Mouse (Mus musculus): ENCODE results near the gene Rassf8. TPM values are rescaled to one million over a fixed set of nuclear protein-coding genes. Genes with fewer than 3 reads are reported as not detected.

Gene Rassf8
- polyA plus RNA-seq, 1 experiment: 6.3 TPM

GRCm38 (mm10) chr6:145757346-145757745 lies 10.8 kb downstream of the Rassf8 start:
- Histone ChIP-seq H3K27me3 (ENCODE audit: control insufficient read depth, insufficient read depth, insufficient read length) (no peaks in the 10 kb centered on the region), H3K79me2 (ENCODE audit: control insufficient read depth, insufficient read depth) (peaks cover 3% of the 10 kb centered on the region), H3K4me3 (no peak overlapping the region), H3ac (ENCODE audit: control insufficient read depth, insufficient read length) (no peak overlapping the region), H3K4me2 (ENCODE audit: low read depth) (no peak overlapping the region), H3K36me3 (ENCODE audit: control insufficient read depth, insufficient read depth) (no peaks in the 10 kb centered on the region)
- no peak for TF ChIP-seq USF1 (IDR thresholded peaks at IDR 0.05; ENCODE audit: low read depth)
- no peak for TF ChIP-seq CEBPB (IDR thresholded peaks at IDR 0.05; ENCODE audit: insufficient read depth, poor library complexity, severe bottlenecking)
- no peak for TF ChIP-seq TCF3 (IDR thresholded peaks at IDR 0.05; ENCODE audit: insufficient read length, low read depth)
- no peak for TF ChIP-seq MAX (IDR thresholded peaks at IDR 0.05; ENCODE audit: low read depth)
- no peak for TF ChIP-seq MYOG (IDR thresholded peaks at IDR 0.05; ENCODE audit: control insufficient read depth in 1 of 3, insufficient read depth in 1 of 3, insufficient read length in 2 of 3, low read depth in 2 of 3)
- TF ChIP-seq POLR2A (IDR thresholded peaks at IDR 0.05; ENCODE audit: insufficient read length, low read depth): no peak
- TF ChIP-seq REST (IDR thresholded peaks at IDR 0.05; ENCODE audit: insufficient read depth, insufficient read length): no peak
- TF ChIP-seq POLR2AphosphoS2 (IDR thresholded peaks at IDR 0.05; ENCODE audit: insufficient read length, low read depth): no peak
- TF ChIP-seq MYOD1 (IDR thresholded peaks at IDR 0.05; ENCODE audit: control insufficient read depth in 1 of 3, insufficient read length in 2 of 3, low read depth in 2 of 3): no peak
- no peak for TF ChIP-seq E2F4 (IDR thresholded peaks at IDR 0.05; ENCODE audit: insufficient read depth)

GRCm38 (mm10) chr6:145758685-145759084 lies 12.1 kb downstream of the Rassf8 start:
- no peak overlapping the region for H3ac ChIP-seq (ENCODE audit: control insufficient read depth, insufficient read length)
- H3K79me2 ChIP-seq (ENCODE audit: control insufficient read depth, insufficient read depth): no peaks in the 10 kb centered on the region
- H3K27me3 ChIP-seq (ENCODE audit: control insufficient read depth, insufficient read depth, insufficient read length): no peaks in the 10 kb centered on the region
- no peak overlapping the region for H3K4me2 ChIP-seq (ENCODE audit: low read depth)
- no peak for TF ChIP-seq POLR2A (IDR thresholded peaks at IDR 0.05; ENCODE audit: insufficient read length, low read depth)
- no peak for TF ChIP-seq USF1 (IDR thresholded peaks at IDR 0.05; ENCODE audit: low read depth)
- no peak for TF ChIP-seq MYOD1 (IDR thresholded peaks at IDR 0.05; ENCODE audit: control insufficient read depth in 1 of 3, insufficient read length in 2 of 3, low read depth in 2 of 3)
- no peak for TF ChIP-seq TCF12 (IDR thresholded peaks at IDR 0.05; ENCODE audit: insufficient read depth, poor library complexity, severe bottlenecking)
- TF ChIP-seq POLR2AphosphoS2 (IDR thresholded peaks at IDR 0.05; ENCODE audit: insufficient read length, low read depth): no peak
- TF ChIP-seq E2F4 (IDR thresholded peaks at IDR 0.05; ENCODE audit: insufficient read depth): no peak
- TF ChIP-seq SRF (IDR thresholded peaks at IDR 0.05; ENCODE audit: control insufficient read depth, insufficient read length, low read depth): no peak
- no peak for TF ChIP-seq REST (IDR thresholded peaks at IDR 0.05; ENCODE audit: insufficient read depth, insufficient read length)
- TF ChIP-seq MAX (IDR thresholded peaks at IDR 0.05; ENCODE audit: low read depth): no peak
- no peak for TF ChIP-seq TCF3 (IDR thresholded peaks at IDR 0.05; ENCODE audit: insufficient read length, low read depth)
- TF ChIP-seq CEBPB (IDR thresholded peaks at IDR 0.05; ENCODE audit: insufficient read depth, poor library complexity, severe bottlenecking): no peak
- no peak for TF ChIP-seq MYOG (IDR thresholded peaks at IDR 0.05; ENCODE audit: control insufficient read depth in 1 of 3, insufficient read depth in 1 of 3, insufficient read length in 2 of 3, low read depth in 2 of 3)
- no peaks in the 10 kb centered on the region for H3K36me3 ChIP-seq (ENCODE audit: control insufficient read depth, insufficient read depth)
- H3K4me3 ChIP-seq: no peak overlapping the region

- H3K27me3 ChIP-seq (ENCODE audit: control insufficient read depth, insufficient read depth, insufficient read length): no peaks in the 10 kb centered on the region
- H3ac ChIP-seq (ENCODE audit: control insufficient read depth, insufficient read length): no peak overlapping the region
- no peak for TF ChIP-seq USF1 (IDR thresholded peaks at IDR 0.05; ENCODE audit: low read depth)
- no peaks in the 10 kb centered on the region for H3K79me2 ChIP-seq (ENCODE audit: control insufficient read depth, insufficient read depth)
- no peak overlapping the region for H3K4me3 ChIP-seq
- H3K36me3 ChIP-seq (ENCODE audit: control insufficient read depth, insufficient read depth): no peaks in the 10 kb centered on the region
- no peak overlapping the region for H3K4me2 ChIP-seq (ENCODE audit: low read depth)
Observed at GRCm38 (mm10) chr6:145759432-145759831, 12.9 kb downstream of the Rassf8 start.

GRCm38 (mm10) chr6:145760246-145761016 lies 13.9 kb downstream of the Rassf8 start:
- TF ChIP-seq MYOG (IDR thresholded peaks at IDR 0.05; ENCODE audit: control insufficient read depth in 1 of 3, insufficient read depth in 1 of 3, insufficient read length in 2 of 3, low read depth in 2 of 3): no peak
- no peak for TF ChIP-seq TCF12 (IDR thresholded peaks at IDR 0.05; ENCODE audit: insufficient read depth, poor library complexity, severe bottlenecking)
- no peak for TF ChIP-seq MYOD1 (IDR thresholded peaks at IDR 0.05; ENCODE audit: control insufficient read depth in 1 of 3, insufficient read length in 2 of 3, low read depth in 2 of 3)
- TF ChIP-seq POLR2AphosphoS2 (IDR thresholded peaks at IDR 0.05; ENCODE audit: insufficient read length, low read depth): no peak
- no peak for TF ChIP-seq CEBPB (IDR thresholded peaks at IDR 0.05; ENCODE audit: insufficient read depth, poor library complexity, severe bottlenecking)
- TF ChIP-seq E2F4 (IDR thresholded peaks at IDR 0.05; ENCODE audit: insufficient read depth): no peak
- Histone ChIP-seq H3K4me2 (ENCODE audit: low read depth) (no peak overlapping the region), H3K79me2 (ENCODE audit: control insufficient read depth, insufficient read depth) (no peaks in the 10 kb centered on the region), H3K36me3 (ENCODE audit: control insufficient read depth, insufficient read depth) (no peaks in the 10 kb centered on the region), H3K27me3 (ENCODE audit: control insufficient read depth, insufficient read depth, insufficient read length) (no peaks in the 10 kb centered on the region), H3K4me3 (no peak overlapping the region), H3ac (ENCODE audit: control insufficient read depth, insufficient read length) (no peak overlapping the region)

- TF ChIP-seq MYOD1 (IDR thresholded peaks at IDR 0.05; ENCODE audit: control insufficient read depth in 1 of 3, insufficient read length in 2 of 3, low read depth in 2 of 3) (no peak), MAX (IDR thresholded peaks at IDR 0.05; ENCODE audit: low read depth) (no peak), POLR2A (IDR thresholded peaks at IDR 0.05; ENCODE audit: insufficient read length, low read depth) (no peak), TCF3 (IDR thresholded peaks at IDR 0.05; ENCODE audit: insufficient read length, low read depth) (no peak)
- H3ac ChIP-seq (ENCODE audit: control insufficient read depth, insufficient read length): no peak overlapping the region
- H3K4me3 ChIP-seq: no peak overlapping the region
- H3K79me2 ChIP-seq (ENCODE audit: control insufficient read depth, insufficient read depth): peaks cover 3% of the 10 kb centered on the region
- H3K4me2 ChIP-seq (ENCODE audit: low read depth): no peak overlapping the region
- no peaks in the 10 kb centered on the region for H3K36me3 ChIP-seq (ENCODE audit: control insufficient read depth, insufficient read depth)
- no peaks in the 10 kb centered on the region for H3K27me3 ChIP-seq (ENCODE audit: control insufficient read depth, insufficient read depth, insufficient read length)
Observed at GRCm38 (mm10) chr6:145761151-145761935, 14.8 kb downstream of the Rassf8 start.

Measured in myocyte (in vitro differentiated cells).